Mouse (Mus musculus) testis, adult 2 months (tissue): ENCODE results near the gene Slc6a16. TPM values are rescaled to one million over a fixed set of nuclear protein-coding genes. Genes with fewer than 3 reads are reported as not detected.

Experiments
- H3K27ac ChIP-seq: fragments of 200-500 bp; 2 replicates; pipeline ENCODE4 v1.5.1; 2012; ENCODE audit warnings: low read depth, low read length; ENCODE audit not compliant: control insufficient read depth, insufficient read depth
- H3K27me3 ChIP-seq: fragments of 200-500 bp; 2 replicates; pipeline ENCODE4 v1.6.1; 2012; ENCODE audit warnings: mild to moderate bottlenecking, low read length, moderate library complexity; ENCODE audit not compliant: control insufficient read depth, insufficient read depth
- H3K36me3 ChIP-seq: fragments of 200-500 bp; 2 replicates; pipeline ENCODE4 v1.6.1; 2012; ENCODE audit warnings: mild to moderate bottlenecking, low read length; ENCODE audit not compliant: control insufficient read depth, insufficient read depth
- H3K4me1 ChIP-seq: fragments of 200-500 bp; 2 replicates; pipeline ENCODE4 v1.6.1; 2012; ENCODE audit warnings: low read length; ENCODE audit not compliant: control insufficient read depth, insufficient read depth
- H3K4me3 ChIP-seq: fragments of 200-500 bp; 2 replicates; pipeline ENCODE4 v1.5.1; 2012; ENCODE audit warnings: low read depth, mild to moderate bottlenecking, low read length, moderate library complexity, mixed read lengths; ENCODE audit not compliant: control insufficient read depth
- CTCF ChIP-seq: fragments of 200-500 bp; IDR thresholded peaks from 2 replicates; pipeline ENCODE4 v1.5.1; 2012; ENCODE audit warnings: low read depth, mild to moderate bottlenecking, inconsistent platforms, low read length, moderate library complexity; ENCODE audit not compliant: control insufficient read depth, insufficient read depth, insufficient replicate concordance
- POLR2A ChIP-seq: fragments of 200-500 bp; IDR thresholded peaks from 2 replicates; pipeline ENCODE4 v1.6.1; 2012; ENCODE audit warnings: low read depth, mild to moderate bottlenecking, inconsistent platforms, low read length, moderate library complexity; ENCODE audit not compliant: control insufficient read depth
- polyA plus RNA-seq: library from polyadenylated mRNA; depleted of rRNA; stranded (reverse); fragments of >200 nt; gene quantifications from 2 replicates; pipeline ENCODE4 v1.2.3, GENCODE M21; 2012; rRNA removed

The Slc6a16 gene
- polyA plus RNA-seq, 1 experiment: 81.4 TPM

GRCm38 (mm10) chr7:45315182-45315701 is 74.4 kb downstream of the Slc6a16 start:
- Histone ChIP-seq H3K36me3 (no peaks in the 10 kb centered on the region), H3K27ac (no peak overlapping the region), H3K27me3 (no peaks in the 10 kb centered on the region), H3K4me3 (no peak overlapping the region), H3K4me1 (peaks cover 3% of the 10 kb centered on the region; the same call in 1 of the 2 replicates)
- TF ChIP-seq POLR2A: no peak
- no peak for TF ChIP-seq CTCF

- Histone ChIP-seq H3K4me1 (peaks cover 3% of the 10 kb centered on the region; the same call in 1 of the 2 replicates), H3K36me3 (no peaks in the 10 kb centered on the region), H3K4me3 (no peak overlapping the region), H3K27ac (no peak overlapping the region), H3K27me3 (no peaks in the 10 kb centered on the region)
- no peak for TF ChIP-seq POLR2A
- TF ChIP-seq CTCF: no peak
Observed at GRCm38 (mm10) chr7:45316536-45316935, 75.7 kb downstream of the Slc6a16 start.

GRCm38 (mm10) chr7:45322245-45322644 is 81.4 kb downstream of the Slc6a16 start:
- TF ChIP-seq CTCF: no peak
- TF ChIP-seq POLR2A: no peak
- Histone ChIP-seq H3K4me1 (peaks cover 6% of the 10 kb centered on the region), H3K4me3 (no peak overlapping the region), H3K27me3 (no peaks in the 10 kb centered on the region), H3K27ac (no peak overlapping the region), H3K36me3 (no peaks in the 10 kb centered on the region)

Other genes with a start within 250 kb of the Slc6a16 start
- 108 and 114 TPM in 2 replicates for gene Irf3, start 243.4 kb upstream of the Slc6a16 start, polyA plus RNA-seq
- 85.4 and 93.5 TPM in 2 replicates for gene Bcl2l12, start 242.4 kb upstream of the Slc6a16 start, polyA plus RNA-seq
- 25.1 and 27.4 TPM in 2 replicates for gene Scaf1, start 224.7 kb upstream of the Slc6a16 start, polyA plus RNA-seq
- 43.4 and 44.2 TPM in 2 replicates for gene Rras, start 223.1 kb upstream of the Slc6a16 start, polyA plus RNA-seq
- gene Prr12, start 188.2 kb upstream of the Slc6a16 start, polyA plus RNA-seq: 3.4 and 3.5 TPM in 2 replicates
- gene Nosip, start 178.7 kb upstream of the Slc6a16 start, polyA plus RNA-seq: 115 and 123 TPM in 2 replicates
- gene Prrg2, start 178.4 kb upstream of the Slc6a16 start, polyA plus RNA-seq: 27.3 and 27.9 TPM in 2 replicates
- 10.4 and 16.3 TPM in 2 replicates for gene Rcn3, start 148.9 kb upstream of the Slc6a16 start, polyA plus RNA-seq
- gene Fcgrt, start 137.2 kb upstream of the Slc6a16 start, polyA plus RNA-seq: 5.4 and 5.8 TPM in 2 replicates
- gene Rps11, start 116.6 kb upstream of the Slc6a16 start, polyA plus RNA-seq: 169 and 192 TPM in 2 replicates
- gene Rpl13a, start 112.3 kb upstream of the Slc6a16 start, polyA plus RNA-seq: 859 and 869 TPM in 2 replicates
- 0.06 and 0.41 TPM in 2 replicates for gene Gm45713, start 104.9 kb upstream of the Slc6a16 start, polyA plus RNA-seq
- 3.8 and 3.9 TPM in 2 replicates for gene Flt3l, start 104.7 kb upstream of the Slc6a16 start, polyA plus RNA-seq
- gene Pih1d1, start 86.8 kb upstream of the Slc6a16 start, polyA plus RNA-seq: 258 and 295 TPM in 2 replicates
- gene Aldh16a1, start 86.5 kb upstream of the Slc6a16 start, polyA plus RNA-seq: 12.8 and 13.4 TPM in 2 replicates
- gene Slc17a7, start 77.1 kb upstream of the Slc6a16 start, polyA plus RNA-seq: 33.5 and 34.1 TPM in 2 replicates
- gene Gfy, start 61.5 kb upstream of the Slc6a16 start, polyA plus RNA-seq: 3.9 and 5.4 TPM in 2 replicates
- 21.9 and 28.2 TPM in 2 replicates for gene Pth2, start 60.1 kb upstream of the Slc6a16 start, polyA plus RNA-seq
- gene Ccdc155, start 36.2 kb upstream of the Slc6a16 start, polyA plus RNA-seq: 78.3 and 81.9 TPM in 2 replicates
- gene Dkkl1, start 28.9 kb upstream of the Slc6a16 start, polyA plus RNA-seq: 1,273 and 1,348 TPM in 2 replicates
- gene Tead2, start 25.3 kb upstream of the Slc6a16 start, polyA plus RNA-seq: 43.1 and 60.2 TPM in 2 replicates
- 78.0 and 87.4 TPM in 2 replicates for gene Cd37, start 2.0 kb upstream of the Slc6a16 start, polyA plus RNA-seq
- 785 and 851 TPM in 2 replicates for gene Slc6a21, start 36.4 kb downstream of the Slc6a16 start, polyA plus RNA-seq
- 52.2 and 54.8 TPM in 2 replicates for gene Trpm4, start 92.7 kb downstream of the Slc6a16 start, polyA plus RNA-seq
- gene Hrc, start 94.2 kb downstream of the Slc6a16 start, polyA plus RNA-seq: 0.10 and 0.22 TPM in 2 replicates
- 1.1 and 1.2 TPM in 2 replicates for gene Ppfia3, start 125.9 kb downstream of the Slc6a16 start, polyA plus RNA-seq
- gene Lin7b, start 129.5 kb downstream of the Slc6a16 start, polyA plus RNA-seq: 5.7 and 7.3 TPM in 2 replicates
- 180 and 202 TPM in 2 replicates for gene Snrnp70, start 154.7 kb downstream of the Slc6a16 start, polyA plus RNA-seq
- 0.99 and 1.1 TPM in 2 replicates for gene Kcna7, start 164.6 kb downstream of the Slc6a16 start, polyA plus RNA-seq
- gene Ntf5, start 172.6 kb downstream of the Slc6a16 start, polyA plus RNA-seq: 0.19 and 0.25 TPM in 2 replicates
- 32.8 and 38.1 TPM in 2 replicates for gene Lhb, start 179.7 kb downstream of the Slc6a16 start, polyA plus RNA-seq
- gene Gys1, start 193.8 kb downstream of the Slc6a16 start, polyA plus RNA-seq: 1.7 and 2.3 TPM in 2 replicates
- 173 and 197 TPM in 2 replicates for gene Ruvbl2, start 197.0 kb downstream of the Slc6a16 start, polyA plus RNA-seq
- 152 and 188 TPM in 2 replicates for gene Ftl1, start 218.8 kb downstream of the Slc6a16 start, polyA plus RNA-seq
- 24.9 and 26.3 TPM in 2 replicates for gene Bax, start 225.8 kb downstream of the Slc6a16 start, polyA plus RNA-seq
- 879 and 1,010 TPM in 2 replicates for gene Tulp2, start 240.8 kb downstream of the Slc6a16 start, polyA plus RNA-seq
- gene Gm45808, start 245.7 kb downstream of the Slc6a16 start, polyA plus RNA-seq: 0.81 TPM in 1 of 2 replicates, not detected in the other
- 3.0 and 3.4 TPM in 2 replicates for gene Dhdh, start 247.7 kb downstream of the Slc6a16 start, polyA plus RNA-seq